Mouse (Mus musculus): ENCODE data around the gene Fgf15.

DNA sequence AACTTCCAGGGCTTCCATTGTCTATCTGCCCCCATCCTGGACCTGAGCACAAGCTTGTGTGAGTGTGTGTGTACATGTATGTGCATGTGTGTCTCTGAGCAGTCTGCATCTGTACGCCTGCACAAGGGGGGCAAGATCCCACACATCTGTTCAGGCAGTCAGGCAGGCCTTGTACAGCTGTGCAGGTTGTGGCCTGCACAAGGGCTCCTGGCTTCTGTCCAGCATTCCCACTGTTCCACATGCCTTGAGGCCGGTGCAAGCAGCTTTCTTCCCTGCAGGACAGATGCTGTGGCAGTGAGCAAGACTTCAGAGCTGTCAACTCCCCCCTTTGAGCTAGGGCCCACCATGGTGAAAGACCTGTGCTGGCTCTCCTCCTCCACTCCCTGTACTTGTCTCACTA is 13.2 kb upstream of the Fgf15 start:
- TF ChIP-seq CTCF (IDR thresholded peaks at IDR 0.05; ENCODE audit: control insufficient read depth, insufficient read depth, insufficient replicate concordance, low read depth, low read length) (no peak), POLR2A (IDR thresholded peaks at IDR 0.05; ENCODE audit: control insufficient read depth, low read depth, low read length) (no peak)
